Mouse (Mus musculus): Measurements from ENCODE around the gene Ctnna3.

- TF ChIP-seq CTCF (IDR thresholded peaks at IDR 0.05; ENCODE audit: low read depth) (no peak), EP300 (IDR thresholded peaks at IDR 0.05; ENCODE audit: low read depth) (no peak)
Measured at GRCm38 (mm10) chr10:63601206-63601605, 171.3 kb downstream of the Ctnna3 start.

All from liver, postnatal 0 days (tissue).